Mouse (Mus musculus) olfactory bulb, adult 2 months (tissue): ENCODE measurements at regions not wholly inside any gene's neighbourhood (a gene's known extent, or its start where the extent isn't known, plus 50 kb on each side); places are given as distances from the start of the nearest gene placed in this dataset.

ENCODE experiments used
- H3K27ac ChIP-seq: fragments of 200-500 bp; 2 replicates; pipeline ENCODE4 v1.5.1; 2012; ENCODE audit warnings: low read depth, low read length; ENCODE audit not compliant: insufficient read depth
- H3K4me1 ChIP-seq: fragments of 200-500 bp; 2 replicates; pipeline ENCODE4 v1.6.1; 2012; ENCODE audit warnings: low read length; ENCODE audit not compliant: control insufficient read depth, insufficient read depth
- H3K4me3 ChIP-seq: fragments of 200-500 bp; 2 replicates; pipeline ENCODE4 v1.5.1; 2012; ENCODE audit warnings: mild to moderate bottlenecking, low read depth, low read length, moderate library complexity; ENCODE audit not compliant: insufficient read depth
- CTCF ChIP-seq: fragments of 200-500 bp; IDR thresholded peaks from 2 replicates; pipeline ENCODE4 v1.5.1; 2012; ENCODE audit warnings: low read depth, mild to moderate bottlenecking, low read length, moderate library complexity; ENCODE audit not compliant: insufficient read depth
- POLR2A ChIP-seq: fragments of 200-500 bp; IDR thresholded peaks from 2 replicates; pipeline ENCODE4 v1.6.1; 2012; ENCODE audit warnings: mild to moderate bottlenecking, low read depth, low read length, moderate library complexity; ENCODE audit not compliant: insufficient read depth
- WGBS: fragments of 180-500 bp; shearing (Covaris S2); methylation state at CpG from one replicate; pipeline ENCODE4 v1.1.7; 2018; 5-methylcytosine and 5-hydroxymethylcytosine counted together

GRCm38 (mm10) chr11:19203968-19204367, 185.2 kb upstream of the Meis1 start:
- TF ChIP-seq CTCF (no peak), POLR2A (no peak)
- 14% methylated on average over 5 of the region's 5 CpGs for whole genome bisulfite sequencing
- Histone ChIP-seq H3K4me3 (no peak overlapping the region), H3K27ac (no peak overlapping the region), H3K4me1 (peaks cover 5% of the 10 kb centered on the region; the same call in 1 of the 2 replicates)

- no peak overlapping the region for H3K4me3 ChIP-seq
- TF ChIP-seq CTCF (no peak), POLR2A (no peak)
- H3K4me1 ChIP-seq: peaks cover 5% of the 10 kb centered on the region; the same call in 1 of the 2 replicates
- H3K27ac ChIP-seq: no peak overlapping the region
- 16% methylated on average over 7 of the region's 7 CpGs for WGBS
Measured at GRCm38 (mm10) chr11:19204521-19204920, 185.7 kb upstream of the Meis1 start.

- TF ChIP-seq CTCF (no peak), POLR2A (no peak)
- Histone ChIP-seq H3K4me1 (peaks cover 5% of the 10 kb centered on the region; the same call in 1 of the 2 replicates), H3K27ac (no peak overlapping the region)
Measured at GRCm38 (mm10) chr11:19205174-19205573, 186.4 kb upstream of the Meis1 start.

GRCm38 (mm10) chr11:19219476-19219875, 200.7 kb upstream of the Meis1 start:
- no peak for TF ChIP-seq POLR2A
- TF ChIP-seq CTCF: no peak
- 72% methylated on average over 3 of the region's 3 CpGs for WGBS
- Histone ChIP-seq H3K4me3 (no peak overlapping the region), H3K4me1 (no peaks in the 10 kb centered on the region), H3K27ac (no peak overlapping the region)

More at GRCm38 (mm10) chr11:19205174-19205573, 186.4 kb upstream of the Meis1 start:
- H3K4me3 ChIP-seq: no peak overlapping the region

- Histone ChIP-seq H3K4me3 (no peak overlapping the region), H3K27ac (no peak overlapping the region), H3K4me1 (no peaks in the 10 kb centered on the region)
- TF ChIP-seq POLR2A (no peak), CTCF (no peak)
- no CpG with 5 or more reads among the region's 1 CpGs for whole genome bisulfite sequencing
Measured at GRCm38 (mm10) chr11:19221442-19221841, 202.7 kb upstream of the Meis1 start.

- TF ChIP-seq POLR2A (no peak), CTCF (no peak)
- WGBS: 90% methylated on average over 2 of the region's 2 CpGs
- no peak overlapping the region for H3K27ac ChIP-seq
- no peaks in the 10 kb centered on the region for H3K4me1 ChIP-seq
- no peak overlapping the region for H3K4me3 ChIP-seq
Measured at GRCm38 (mm10) chr11:19226756-19227155, 208.0 kb upstream of the Meis1 start.

- Histone ChIP-seq H3K27ac (no peak overlapping the region), H3K4me1 (no peaks in the 10 kb centered on the region), H3K4me3 (no peak overlapping the region)
- TF ChIP-seq POLR2A (no peak), CTCF (no peak)
- WGBS: 79% methylated on average over 4 of the region's 4 CpGs
Measured at GRCm38 (mm10) chr11:19227716-19228115, 208.9 kb upstream of the Meis1 start.

GRCm38 (mm10) chr11:19246390-19247114, 227.8 kb upstream of the Meis1 start:
- no peak overlapping the region for H3K27ac ChIP-seq
- TF ChIP-seq POLR2A: no peak
- peaks cover 4% of the 10 kb centered on the region; the same call in 1 of the 2 replicates for H3K4me1 ChIP-seq
- WGBS: 84% methylated on average over 11 of the region's 11 CpGs
- no peak overlapping the region for H3K4me3 ChIP-seq

GRCm38 (mm10) chr11:19253605-19254004, 234.8 kb upstream of the Meis1 start:
- Histone ChIP-seq H3K27ac (no peak overlapping the region), H3K4me1 (peaks cover 4% of the 10 kb centered on the region; the same call in 1 of the 2 replicates), H3K4me3 (no peak overlapping the region)
- 90% methylated on average over 5 of the region's 5 CpGs for WGBS
- TF ChIP-seq CTCF (no peak), POLR2A (no peak)
